ENCODE assay signal across 16 mouse cellular contexts in the genomic region with DNA sequence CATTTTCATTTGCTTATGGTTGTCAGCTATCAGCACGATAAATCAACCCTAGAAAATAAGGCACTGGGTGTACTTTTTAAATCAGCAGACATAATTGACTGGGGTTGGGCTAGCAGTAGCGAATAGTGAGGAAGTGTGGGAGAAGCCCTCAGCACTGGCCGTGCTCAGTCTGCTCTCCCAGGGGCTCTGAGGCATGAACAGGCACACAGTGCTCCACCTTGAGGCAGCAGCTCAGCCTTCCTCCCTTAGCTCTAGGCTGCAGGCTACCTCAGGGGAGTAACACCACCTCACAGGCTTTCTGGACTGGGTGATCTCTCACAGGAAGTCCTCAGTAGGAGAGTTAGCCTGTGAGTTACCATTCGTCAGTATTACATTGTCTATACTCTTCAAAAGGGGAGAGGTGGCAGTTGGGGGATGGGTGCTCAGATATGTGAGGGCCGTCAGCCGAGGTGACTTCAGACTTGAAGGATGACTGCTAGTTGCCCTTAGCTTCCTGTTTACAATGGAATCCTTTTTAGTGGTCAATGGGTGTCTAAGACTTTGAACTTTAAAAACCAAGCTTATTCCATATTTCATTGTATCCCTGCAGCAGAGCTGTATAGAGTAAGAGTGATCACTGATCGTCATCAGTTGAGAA.
DNase-seq lines count a peak whose midpoint lies in the region; ATAC-seq and TF ChIP-seq lines count a peak whose summit lies in the region.
"Had no signal": no experiment of that assay in that cellular context is flagged by ENCODE, and none has a peak within 500 bp of the region (broad histone marks: within the 10 kb centered on the region; RNA-seq: fewer than 3 reads in every experiment).

No protein-coding gene starts in this region.

- no peaks in the 10 kb centered on the region for H3K36me3 ChIP-seq in kidney, embryonic 15.5 days
- H3K36me3 ChIP-seq: embryonic facial prominence, embryonic 13.5 days; G1E; limb, embryonic 10.5 days; liver, embryonic 15.5 days had no signal

- no peak for TF ChIP-seq POLR2A in cerebellum, adult 2 months (IDR thresholded peaks at IDR 0.05; ENCODE audit: borderline replicate concordance, insufficient read depth, low read length)

- intact Hi-C loops in heart, postnatal 36 days (cut with DNase I), result loop anchor here (5.0 kb wide), 1 partner anchor 61 kb away; no protein-coding TSS in a partner anchor

- 0 out of 2 replicates have a peak overlapping the region, but pooled peaks have one; percentile 12 for H3K27ac ChIP-seq in cerebellum, adult 2 months (ENCODE audit: insufficient read depth, low read length)
- 0 out of 2 replicates have a peak overlapping the region, but pooled peaks have one; percentile 9 for H3K27ac ChIP-seq in kidney, embryonic 15.5 days
- H3K27ac ChIP-seq: embryonic facial prominence, embryonic 13.5 days; heart, embryonic 13.5 days; limb, embryonic 10.5 days; liver, embryonic 15.5 days; midbrain, embryonic 13.5 days had no signal

- H3K4me2 ChIP-seq in kidney, embryonic 15.5 days, result no peak overlapping the region
- H3K4me2 ChIP-seq: embryonic facial prominence, embryonic 13.5 days; heart, embryonic 13.5 days; liver, embryonic 15.5 days; midbrain, embryonic 13.5 days had no signal

- no peak overlapping the region for H3K4me3 ChIP-seq in cerebellum, adult 2 months (replicated peaks; ENCODE audit: insufficient read depth, low read depth, low read length)
- no peak overlapping the region for H3K4me3 ChIP-seq in kidney, embryonic 15.5 days (replicated peaks)
- H3K4me3 ChIP-seq: embryonic facial prominence, embryonic 13.5 days; heart, embryonic 13.5 days; limb, embryonic 10.5 days; liver, embryonic 15.5 days; midbrain, embryonic 13.5 days had no signal

- WGBS in cerebellum, adult 2 months, result 75% methylated on average over 7 of the region's 7 CpGs
- 42% methylated on average over 7 of the region's 7 CpGs for WGBS in kidney, embryonic 15.5 days

- no peak for TF ChIP-seq CTCF in cerebellum, adult 2 months (IDR thresholded peaks at IDR 0.05; ENCODE audit: borderline replicate concordance, insufficient read depth, low read depth, low read length)

- peaks cover 30% of the 10 kb centered on the region for H3K4me1 ChIP-seq in cerebellum, adult 2 months (ENCODE audit: control insufficient read depth, insufficient read depth, low read length)
- H3K4me1 ChIP-seq in kidney, embryonic 15.5 days, result peaks cover 16% of the 10 kb centered on the region
- H3K4me1 ChIP-seq: liver, embryonic 15.5 days had no signal

- no peaks in the 10 kb centered on the region for H3K9me3 ChIP-seq in kidney, embryonic 15.5 days (replicated peaks)
- H3K9me3 ChIP-seq: embryonic facial prominence, embryonic 13.5 days; G1E; heart, embryonic 13.5 days; limb, embryonic 10.5 days; liver, embryonic 15.5 days; midbrain, embryonic 13.5 days had no signal

- H3K9ac ChIP-seq in kidney, embryonic 15.5 days, result no peak overlapping the region
- H3K9ac ChIP-seq: embryonic facial prominence, embryonic 13.5 days; heart, embryonic 13.5 days; liver, embryonic 15.5 days; midbrain, embryonic 13.5 days had no signal

- H3K27me3 ChIP-seq in cerebellum, adult 2 months (ENCODE audit: control insufficient read depth, insufficient read depth, low read length), result no peaks in the 10 kb centered on the region
- no peaks in the 10 kb centered on the region for H3K27me3 ChIP-seq in kidney, embryonic 15.5 days
- H3K27me3 ChIP-seq: embryonic facial prominence, embryonic 13.5 days; heart, embryonic 13.5 days; liver, embryonic 15.5 days; midbrain, embryonic 13.5 days had no signal

- peak; percentile 85 for ATAC-seq in kidney, embryonic 15.5 days (replicated peaks; ENCODE audit: low FRiP score)
- peak; percentile 70 for ATAC-seq in megakaryocyte, adult 5-6 weeks (ENCODE audit: poor library complexity, severe bottlenecking)
- ATAC-seq: hindbrain, embryonic 16.5 days had no signal

- DNase-seq in cerebellum, adult 2 months, result no peak
- no peak for DNase-seq in cerebellum, postnatal 36 days
- no peak for DNase-seq in kidney, postnatal 10 days
- peak; percentile 64 for DNase-seq in CD4-positive helper T cell, adult 2 months (ENCODE audit: low read depth, low spot score)
- DNase-seq in left cerebral cortex, adult 8-10 months (ENCODE audit: low spot score in 2 of 2), result no peak
- no peak for DNase-seq in heart, postnatal 36 days
- DNase-seq: layer of hippocampus, adult 9-11 months had no signal
